Mouse (Mus musculus) induced T-regulatory cell, adult 2 months (primary cell): ENCODE results near the gene Agtpbp1.

Source experiments
- DNase-seq: peaks from one replicate; pipeline ENCODE4 v3.0.0-alpha.2; 2012; ENCODE audit warnings: low read depth

Agtpbp1 gene

DNA sequence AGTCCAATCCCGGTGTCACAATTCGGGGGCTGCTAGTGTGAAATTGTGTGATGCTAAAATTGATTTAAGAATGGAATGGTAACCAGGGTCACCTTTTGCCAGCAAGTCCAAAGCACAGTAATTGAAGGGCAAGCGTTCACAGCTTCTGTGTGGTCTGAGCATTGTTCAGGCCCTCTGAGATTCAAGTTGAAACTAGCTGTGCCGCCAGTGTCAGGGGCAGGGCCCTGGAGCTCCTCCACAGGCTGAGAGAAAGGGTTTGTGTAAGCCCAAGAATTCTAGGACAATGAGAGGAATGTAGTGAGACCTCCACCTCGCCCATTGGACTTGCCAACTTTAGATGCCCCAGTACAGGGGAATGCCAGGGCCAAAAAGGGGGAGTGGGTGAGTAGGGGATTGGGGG lies 161.2 kb downstream of the Agtpbp1 start:
- DNase-seq: no peak

DNA sequence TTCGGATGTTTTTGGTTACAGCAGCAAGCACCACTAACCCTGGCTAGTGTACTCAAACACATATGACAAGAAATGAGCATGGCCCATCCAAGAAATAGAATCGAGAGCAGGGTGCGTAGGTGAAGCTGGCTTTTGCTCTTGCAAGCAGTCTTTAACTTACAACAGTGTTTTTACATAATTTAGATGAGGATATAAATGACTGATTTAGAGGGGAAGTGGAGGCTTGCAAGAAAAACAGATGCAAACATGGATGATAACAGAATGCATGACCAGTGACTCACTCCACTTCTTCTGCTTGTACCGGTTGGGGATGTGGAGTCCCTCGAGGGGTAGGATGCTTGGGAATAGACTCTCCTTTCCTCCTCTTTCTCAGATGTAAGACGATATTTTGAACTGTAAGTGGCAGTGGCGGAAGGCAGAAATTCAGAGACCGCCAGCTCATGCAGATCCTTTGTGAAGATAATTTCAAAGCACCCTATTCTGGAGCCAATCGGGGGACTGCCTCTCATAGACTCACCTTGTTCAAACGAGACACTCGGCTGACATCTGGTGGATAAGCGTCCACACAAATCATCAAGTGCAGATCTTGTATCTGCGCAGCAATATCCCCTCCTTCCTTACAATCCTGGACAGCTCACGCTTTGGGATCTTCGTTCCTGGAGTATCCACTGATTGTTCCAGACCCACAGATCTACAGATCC lies 168.3 kb downstream of the Agtpbp1 start:
- no peak for DNase-seq

DNA sequence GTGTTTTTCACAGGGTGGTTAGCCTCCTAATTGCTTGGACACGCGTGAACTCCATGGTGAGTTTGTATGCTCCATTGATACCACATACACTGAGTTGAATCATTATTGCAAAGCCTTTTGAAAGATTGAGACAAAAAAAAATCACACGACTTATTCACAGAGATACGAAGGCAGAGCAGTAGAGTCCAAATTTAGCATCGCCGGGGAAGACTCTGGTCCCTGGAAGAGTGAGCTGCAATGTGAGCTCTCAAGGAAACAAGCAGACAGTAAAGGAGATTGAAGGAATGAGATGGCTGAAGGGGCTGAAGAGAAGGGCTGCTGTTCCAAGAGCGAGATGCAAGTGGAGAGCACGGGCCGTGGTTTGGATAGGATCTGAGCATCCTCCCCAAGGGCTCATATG lies 171.1 kb downstream of the Agtpbp1 start:
- no peak for DNase-seq

DNA sequence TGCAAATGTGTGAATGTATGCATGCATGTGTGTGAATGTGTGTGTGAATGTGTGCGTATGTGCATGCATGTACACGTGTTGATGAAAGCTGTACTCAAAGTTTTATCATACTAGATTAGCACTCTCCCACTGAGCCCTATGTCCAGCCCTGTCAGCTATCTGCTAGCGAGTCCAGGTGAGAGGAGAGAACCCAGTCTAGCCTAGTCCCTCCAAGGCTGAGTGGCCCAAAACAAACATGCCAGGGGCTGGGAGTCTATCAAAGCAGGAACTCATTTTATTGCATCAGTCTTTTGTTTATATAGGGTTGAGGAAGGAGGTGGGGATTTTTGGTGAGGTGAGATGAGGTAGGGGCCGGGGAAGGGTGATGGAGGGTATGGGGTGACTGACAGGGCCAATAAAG lies 172.4 kb downstream of the Agtpbp1 start:
- DNase-seq: no peak

DNA sequence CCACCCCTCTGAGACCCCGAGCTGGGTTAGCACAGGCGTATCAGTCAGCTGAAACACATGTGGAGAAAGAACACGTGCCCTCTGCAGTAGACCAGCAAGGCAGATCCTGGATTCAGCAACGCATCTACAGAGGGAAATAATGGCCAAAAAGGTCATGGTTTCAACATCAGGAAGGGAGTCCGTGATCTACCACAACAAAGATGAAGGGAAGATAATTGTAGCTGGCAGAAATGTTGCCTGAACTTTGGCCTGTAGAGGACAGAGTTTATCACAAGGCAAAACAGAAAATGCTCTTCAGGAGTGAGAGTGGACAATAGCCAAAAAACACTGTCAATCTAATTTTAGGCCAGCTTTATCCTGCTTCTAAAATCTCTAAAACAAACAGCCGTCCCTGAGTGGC lies 177.8 kb downstream of the Agtpbp1 start:
- DNase-seq: no peak

DNA sequence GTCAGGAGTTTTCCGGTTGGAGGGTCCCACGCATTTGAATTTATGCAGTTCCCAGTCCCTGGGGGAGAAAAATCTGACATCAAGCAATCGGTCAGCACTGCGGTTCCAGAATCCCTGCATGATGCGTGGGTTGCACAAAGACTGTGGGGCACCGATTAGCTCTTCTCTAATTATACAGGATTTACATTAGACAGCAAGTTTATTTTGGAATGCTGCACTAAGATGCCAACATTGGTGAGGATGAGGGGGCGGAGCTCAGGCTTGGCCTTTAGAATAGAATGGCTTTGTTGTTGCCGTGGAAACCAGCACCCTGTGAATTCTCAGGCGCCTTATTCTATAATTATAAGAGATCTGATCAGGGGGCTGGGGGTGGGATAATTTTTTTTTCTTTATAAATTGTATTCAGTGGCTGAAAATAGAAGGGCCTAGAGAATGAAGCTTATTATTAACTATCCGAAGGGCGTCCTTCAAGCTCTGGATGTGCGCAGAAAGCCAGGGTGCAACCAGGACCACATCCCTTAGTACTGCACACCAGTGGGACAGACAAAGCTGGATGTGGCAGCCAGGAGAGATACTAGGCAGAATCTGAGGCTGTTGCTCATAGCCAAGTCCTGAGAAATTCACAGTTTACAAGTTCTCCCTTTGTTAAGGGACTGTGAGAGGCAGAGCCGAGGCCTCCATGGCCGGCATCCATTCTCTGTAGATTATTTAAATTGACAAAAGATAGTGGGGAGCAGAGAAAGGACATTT lies 182.8 kb downstream of the Agtpbp1 start:
- DNase-seq: no peak

DNA sequence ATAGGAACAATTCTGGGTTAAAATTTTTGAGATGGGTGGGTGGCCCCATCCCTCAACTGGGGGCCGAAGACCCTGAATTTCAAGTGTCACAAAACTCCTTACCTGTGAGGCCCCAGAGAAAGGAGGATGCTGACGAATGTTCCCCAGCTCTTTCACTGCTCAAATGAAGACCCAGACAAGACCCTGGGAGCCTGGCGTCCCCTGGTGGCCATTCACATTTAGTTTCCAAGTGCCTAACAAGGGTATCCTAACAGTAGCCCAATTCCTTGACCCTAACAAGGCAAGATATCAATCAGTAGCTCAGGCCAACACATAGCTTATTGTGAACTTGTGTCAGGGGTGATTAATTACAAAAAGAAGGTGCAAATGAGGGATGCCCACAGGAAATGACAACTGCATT lies 187.5 kb downstream of the Agtpbp1 start:
- peak; percentile 1 for DNase-seq
